Mouse (Mus musculus) liver, adult 2 months (tissue): ENCODE measurements around the gene Fut11.

Experiments used
- CTCF ChIP-seq: fragments of 200-500 bp; IDR thresholded peaks from 2 replicates; pipeline ENCODE4 v1.5.1; 2011; ENCODE audit warnings: low read depth, low read length, control low read depth
- POLR2A ChIP-seq: fragments of 200-500 bp; IDR thresholded peaks from 2 replicates; pipeline ENCODE4 v1.6.1; 2011; ENCODE audit warnings: low read length, control low read depth; ENCODE audit not compliant: insufficient read depth; ENCODE audit errors: extremely low read depth

- peak; percentile 43; the same call in 1 of the 2 replicates for TF ChIP-seq CTCF
- no peak for TF ChIP-seq POLR2A
Observed at GRCm38 (mm10) chr14:20658326-20658725, 36.4 kb upstream of the Fut11 start.
